Comparison of ENCODE assay signal across 9 mouse cellular contexts in genomic region chr13:63094317-63095131, GRCm38 (mm10).
DNase-seq lines count a peak whose midpoint lies in the region; ATAC-seq and TF ChIP-seq lines count a peak whose summit lies in the region.
"Had no signal": no experiment of that assay in that cellular context is flagged by ENCODE, and none has a peak within 500 bp of the region (broad histone marks: within the 10 kb centered on the region; RNA-seq: fewer than 3 reads in every experiment).

No protein-coding gene starts in this region.

- H3K4me1 ChIP-seq in kidney, embryonic 14.5 days (ENCODE audit: control insufficient read depth, insufficient read depth, low read length): peaks cover 6% of the 10 kb centered on the region; the same call in 1 of the 2 replicates
- peaks cover 43% of the 10 kb centered on the region for H3K4me1 ChIP-seq in intestine, embryonic 16.5 days (ENCODE audit: control insufficient read depth, insufficient read depth, low read length)
- no peaks in the 10 kb centered on the region for H3K4me1 ChIP-seq in thymus, adult 2 months (replicated peaks; ENCODE audit: control insufficient read depth, insufficient read depth, low read length)

- no peak overlapping the region for H3K9ac ChIP-seq in kidney, embryonic 14.5 days (ENCODE audit: low read depth, low read length)
- H3K9ac ChIP-seq in intestine, embryonic 16.5 days (ENCODE audit: low read depth, low read length): no peak overlapping the region
- H3K9ac ChIP-seq: liver, embryonic 13.5 days had no signal

- H3K27ac ChIP-seq in kidney, embryonic 14.5 days (ENCODE audit: low read depth, low read length): 0 out of 2 replicates have a peak overlapping the region, but pooled peaks have one; percentile 8
- peak overlapping the region; percentile 23 for H3K27ac ChIP-seq in intestine, embryonic 16.5 days (ENCODE audit: low read length)
- no peak overlapping the region for H3K27ac ChIP-seq in thymus, adult 2 months (ENCODE audit: control insufficient read depth, insufficient read depth, low read length)
- H3K27ac ChIP-seq: liver, embryonic 13.5 days had no signal

- H3K36me3 ChIP-seq in kidney, embryonic 14.5 days (ENCODE audit: control insufficient read depth, insufficient read depth, low read length): no peaks in the 10 kb centered on the region
- H3K36me3 ChIP-seq in intestine, embryonic 16.5 days (ENCODE audit: control insufficient read depth, insufficient read depth, low read length): no peaks in the 10 kb centered on the region
- H3K36me3 ChIP-seq in thymus, adult 2 months (ENCODE audit: control insufficient read depth, insufficient read depth, low read length): no peaks in the 10 kb centered on the region
- H3K36me3 ChIP-seq: liver, embryonic 13.5 days had no signal

- TF ChIP-seq CTCF in thymus, adult 2 months (IDR thresholded peaks at IDR 0.05; ENCODE audit: borderline replicate concordance, control insufficient read depth, extremely low read depth, insufficient read depth, low read length, poor library complexity): no peak

- H3K4me3 ChIP-seq in kidney, embryonic 14.5 days (ENCODE audit: low read length): no peak overlapping the region
- no peak overlapping the region for H3K4me3 ChIP-seq in intestine, embryonic 16.5 days (ENCODE audit: low read length)
- no peak overlapping the region for H3K4me3 ChIP-seq in thymus, adult 2 months (ENCODE audit: control insufficient read depth, insufficient read depth, low read length)
- H3K4me3 ChIP-seq: liver, embryonic 13.5 days had no signal

- ATAC-seq in kidney, embryonic 14.5 days (ENCODE audit: low FRiP score, low TSS enrichment): 0 out of 2 replicates have a peak, but pooled peaks have one; percentile 52
- ATAC-seq in intestine, embryonic 16.5 days: peak; percentile 19; the same call in 1 of the 2 replicates
- ATAC-seq in CD4-positive, CD25-positive, alpha-beta regulatory T cell, adult 4 months: no peak

- no peak for TF ChIP-seq POLR2A in thymus, adult 2 months (IDR thresholded peaks at IDR 0.05; ENCODE audit: control insufficient read depth, extremely low read depth, insufficient read depth, low read length, poor library complexity)

- H3K27me3 ChIP-seq in kidney, embryonic 14.5 days (ENCODE audit: control insufficient read depth, insufficient read depth, low read length): no peaks in the 10 kb centered on the region
- no peaks in the 10 kb centered on the region for H3K27me3 ChIP-seq in intestine, embryonic 16.5 days (replicated peaks; ENCODE audit: control insufficient read depth, insufficient read depth, low read length)
- no peaks in the 10 kb centered on the region for H3K27me3 ChIP-seq in thymus, adult 2 months (ENCODE audit: control insufficient read depth, insufficient read depth, low read length)
- H3K27me3 ChIP-seq: liver, embryonic 13.5 days had no signal

- DNase-seq in kidney, postnatal 36 days: no peak
- DNase-seq in embryo, embryonic 11 days: peak; percentile 49
- DNase-seq in retina, embryonic 14.5 days (ENCODE audit: low spot score): peak; percentile 57
- DNase-seq in thymus, adult 18-20 months: no peak
- no peak for DNase-seq in thymus, adult 2 months
- DNase-seq: liver, embryonic 13.5 days had no signal

- H3K4me2 ChIP-seq in kidney, embryonic 14.5 days (replicated peaks; ENCODE audit: low read depth, low read length): no peak overlapping the region
- no peak overlapping the region for H3K4me2 ChIP-seq in intestine, embryonic 16.5 days (ENCODE audit: low read depth, low read length)
- H3K4me2 ChIP-seq: liver, embryonic 13.5 days had no signal

- 25% methylated on average over 8 of the region's 8 CpGs for WGBS in kidney, embryonic 14.5 days
- WGBS in intestine, embryonic 16.5 days: 21% methylated on average over 8 of the region's 8 CpGs
- 90% methylated on average over 8 of the region's 8 CpGs for WGBS in thymus, adult 2 months

- H3K9me3 ChIP-seq in kidney, embryonic 14.5 days (ENCODE audit: control insufficient read depth, low read length): no peaks in the 10 kb centered on the region
- no peaks in the 10 kb centered on the region for H3K9me3 ChIP-seq in intestine, embryonic 16.5 days (ENCODE audit: control insufficient read depth, low read length)
- H3K9me3 ChIP-seq: liver, embryonic 13.5 days had no signal

Comparison
In these comparisons a context has a peak if more than half of its experiments do, and no peak if none do; other contexts are left out.
1. DNase-seq: peak in embryo, embryonic 11 days (single experiment) and retina, embryonic 14.5 days (single experiment); none in kidney, postnatal 36 days (0 of 2), thymus, adult 18-20 months (0 of 2) and thymus, adult 2 months (single experiment).